Mouse (Mus musculus) MEL (cell line): ENCODE data around the gene Gaa. TPM values are rescaled to one million over a fixed set of nuclear protein-coding genes. Genes with fewer than 3 reads are reported as not detected.

Source experiments
- DNase-seq: peaks from one replicate; pipeline ENCODE4 v3.0.0; 2011; ENCODE audit warnings: low read depth, low spot score
- H3K27ac ChIP-seq: 2 replicates; pipeline ENCODE4 v1.5.1; 2012; ENCODE audit warnings: low read depth, mild to moderate bottlenecking, control low read depth, low read length, moderate library complexity; ENCODE audit not compliant: control insufficient read depth
- H3K27me3 ChIP-seq, 2 experiments: fragments of 150-350 bp in 1 of 2; sonication (generic) in 1 of 2; 2 replicates each; pipeline ENCODE4 v1.6.1; 2012; ENCODE audit warnings: low read length in 2 of 2, mild to moderate bottlenecking in 2 of 2, improper control_type of control experiment in 1 of 2, moderate library complexity in 1 of 2; ENCODE audit not compliant: insufficient read depth in 2 of 2, control insufficient read depth in 1 of 2
- H3K36me3 ChIP-seq, 2 experiments: 2 replicates each; pipeline ENCODE4 v1.6.1; 2012 to 2014; ENCODE audit warnings: low read length in 2 of 2, improper control_type of control experiment in 1 of 2, inconsistent platforms in 1 of 2, mild to moderate bottlenecking in 1 of 2; ENCODE audit not compliant: insufficient read depth in 2 of 2, control insufficient read depth in 1 of 2
- H3K4me1 ChIP-seq, 2 experiments: fragments of 150-350 bp in 1 of 2; sonication (generic) in 1 of 2; 2 replicates each; pipeline ENCODE4 v1.6.1; 2012; ENCODE audit warnings: low read length in 2 of 2, improper control_type of control experiment in 1 of 2, mild to moderate bottlenecking in 1 of 2; ENCODE audit not compliant: insufficient read depth in 2 of 2, control insufficient read depth in 1 of 2
- H3K4me3 ChIP-seq, 2 experiments: fragments of 150-350 bp in 1 of 2; sonication (generic) in 1 of 2; 2 replicates each; pipeline ENCODE4 v1.5.1; 2012; ENCODE audit warnings: low read depth in 2 of 2, low read length in 2 of 2, mild to moderate bottlenecking in 2 of 2, moderate library complexity in 2 of 2, control low read depth in 1 of 2, improper control_type of control experiment in 1 of 2; ENCODE audit not compliant: control insufficient read depth in 1 of 2, insufficient read depth in 1 of 2
- H3K79me2 ChIP-seq: 2 replicates; pipeline ENCODE4 v1.6.1; 2012; ENCODE audit warnings: mild to moderate bottlenecking, low read length, moderate library complexity; ENCODE audit not compliant: control insufficient read depth, poor library complexity, insufficient read depth
- H3K9ac ChIP-seq: 2 replicates; pipeline ENCODE4 v1.6.1; 2012; ENCODE audit warnings: low read depth, mild to moderate bottlenecking, control low read depth, low read length, moderate library complexity; ENCODE audit not compliant: control insufficient read depth, poor library complexity, severe bottlenecking
- H3K9me3 ChIP-seq: fragments of 150-350 bp; sonication (generic); replicated peaks from 2 replicates; pipeline ENCODE4 v1.6.1; 2012; ENCODE audit warnings: mild to moderate bottlenecking, low read length, improper control_type of control experiment, moderate library complexity; ENCODE audit not compliant: insufficient read depth
- CHD1 ChIP-seq: IDR thresholded peaks from 2 replicates; pipeline ENCODE4 v1.6.1; 2012; ENCODE audit warnings: low read depth, mild to moderate bottlenecking, inconsistent platforms, low read length, improper control_type of control experiment
- CHD2 ChIP-seq: IDR thresholded peaks from 2 replicates; pipeline ENCODE4 v1.6.1; 2011; ENCODE audit warnings: low read length, improper control_type of control experiment
- CTCF ChIP-seq, 3 experiments: IDR thresholded peaks in 2 of 3; conservative IDR thresholded peaks in 1 of 3; 2 replicates each; pipeline ENCODE4 v1.5.1; 2011 to 2012; ENCODE audit warnings: low read length in 3 of 3, low read depth in 2 of 3, mild to moderate bottlenecking in 2 of 3, improper control_type of control experiment in 1 of 3, inconsistent platforms in 1 of 3, mixed read lengths in 1 of 3, moderate library complexity in 1 of 3; ENCODE audit not compliant: control insufficient read depth in 1 of 3, insufficient read depth in 1 of 3, poor library complexity in 1 of 3, severe bottlenecking in 1 of 3
- GATA1 ChIP-seq: IDR thresholded peaks from 2 replicates; pipeline ENCODE4 v1.6.1; 2011; ENCODE audit warnings: low read depth, low read length, improper control_type of control experiment
- HCFC1 ChIP-seq: IDR thresholded peaks from 2 replicates; pipeline ENCODE4 v1.6.1; 2012; ENCODE audit warnings: low read depth, mild to moderate bottlenecking, inconsistent platforms, low read length, improper control_type of control experiment, moderate library complexity
- MAX ChIP-seq: IDR thresholded peaks from 2 replicates; pipeline ENCODE4 v1.6.1; 2011; ENCODE audit warnings: low read length, improper control_type of control experiment
- MYB ChIP-seq: IDR thresholded peaks from 2 replicates; pipeline ENCODE4 v1.6.1; 2011; ENCODE audit warnings: mild to moderate bottlenecking, low read depth, low read length, improper control_type of control experiment
- MYC ChIP-seq: IDR thresholded peaks from 2 replicates; pipeline ENCODE4 v1.6.1; 2011; ENCODE audit warnings: low read depth, mild to moderate bottlenecking, low read length, improper control_type of control experiment, moderate library complexity
- NRF1 ChIP-seq: IDR thresholded peaks from 2 replicates; pipeline ENCODE4 v1.6.1; 2014; ENCODE audit warnings: low read depth, mild to moderate bottlenecking, inconsistent platforms, low read length, improper control_type of control experiment, moderate library complexity; ENCODE audit not compliant: poor library complexity, insufficient read depth, severe bottlenecking
- POLR2AphosphoS2 ChIP-seq: IDR thresholded peaks from 2 replicates; pipeline ENCODE4 v1.6.1; 2011; ENCODE audit warnings: low read length, improper control_type of control experiment
- RCOR1 ChIP-seq: IDR thresholded peaks from 2 replicates; pipeline ENCODE4 v1.6.1; 2012; ENCODE audit warnings: low read depth, mild to moderate bottlenecking, inconsistent platforms, low read length, improper control_type of control experiment
- SIN3A ChIP-seq: IDR thresholded peaks from 2 replicates; pipeline ENCODE4 v1.6.1; 2012; ENCODE audit warnings: low read length, improper control_type of control experiment, inconsistent platforms
- TBP ChIP-seq: IDR thresholded peaks from 2 replicates; pipeline ENCODE4 v1.8.0; 2011; ENCODE audit warnings: low read depth, low read length, improper control_type of control experiment
- TCF12 ChIP-seq: IDR thresholded peaks from 2 replicates; pipeline ENCODE4 v1.6.1; 2014; ENCODE audit warnings: low read depth, mild to moderate bottlenecking, inconsistent platforms, low read length, improper control_type of control experiment, moderate library complexity
- UBTF ChIP-seq: IDR thresholded peaks from 2 replicates; pipeline ENCODE4 v1.6.1; 2012; ENCODE audit warnings: low read depth, mild to moderate bottlenecking, inconsistent platforms, low read length, improper control_type of control experiment, moderate library complexity, borderline replicate concordance; ENCODE audit not compliant: insufficient read depth
- USF1 ChIP-seq: IDR thresholded peaks from 2 replicates; pipeline ENCODE4 v1.6.1; 2014; ENCODE audit warnings: low read depth, mild to moderate bottlenecking, inconsistent platforms, low read length, improper control_type of control experiment, moderate library complexity
- USF2 ChIP-seq, 2 experiments: IDR thresholded peaks; 2 replicates each; pipeline ENCODE4 v1.6.1; 2011 to 2012; ENCODE audit warnings: improper control_type of control experiment in 2 of 2, low read length in 2 of 2, borderline replicate concordance in 1 of 2, inconsistent platforms in 1 of 2, low read depth in 1 of 2, mild to moderate bottlenecking in 1 of 2; ENCODE audit not compliant: insufficient read depth in 1 of 2
- ZMIZ1 ChIP-seq: IDR thresholded peaks from 2 replicates; pipeline ENCODE4 v1.6.1; 2012; ENCODE audit warnings: low read depth, mild to moderate bottlenecking, inconsistent platforms, low read length, improper control_type of control experiment, moderate library complexity
- ZNF384 ChIP-seq: IDR thresholded peaks from 2 replicates; pipeline ENCODE4 v1.6.1; 2012; ENCODE audit warnings: low read depth, mild to moderate bottlenecking, inconsistent platforms, low read length, improper control_type of control experiment
- polyA plus RNA-seq, 2 experiments: library from polyadenylated mRNA; stranded (reverse) in 1 of 2; unstranded in 1 of 2; fragments of >175 nt in 1 of 2; fragments of >200 nt in 1 of 2; gene quantifications; 2 replicates each; pipeline versions ENCODE4 v1.2.1 to v1.2.4; 2012; ENCODE audit warnings: low replicate concordance in 2 of 2, low read depth in 1 of 2; ENCODE audit not compliant: insufficient read length in 2 of 2, insufficient read depth in 1 of 2, missing spikeins in 1 of 2
- total RNA-seq: library from RNA; depleted of rRNA; stranded (reverse); fragments of 300-350 nt; gene quantifications from 2 replicates; pipeline ENCODE4 v1.2.3, GENCODE M21; 2012

Gaa gene
- total and polyA plus RNA-seq, 3 experiments, result 54.1 to 85.6 TPM; not detected in 1

- TF ChIP-seq CTCF (IDR thresholded peaks at IDR 0.05 in 2 of 3, conservative IDR thresholded peaks at IDR 0.05 in 1 of 3; ENCODE audit: control insufficient read depth in 1 of 3, insufficient read depth in 1 of 3, low read depth in 2 of 3, low read length in 3 of 3, poor library complexity in 1 of 3, severe bottlenecking in 1 of 3) (peak; percentile 93 to 99 (median 99)), USF2 (IDR thresholded peaks at IDR 0.05; ENCODE audit: borderline replicate concordance in 1 of 2, insufficient read depth in 1 of 2, low read depth in 1 of 2, low read length in 2 of 2) (peak; percentile 86 to 93), RCOR1 (peak; percentile 23; the same call in 1 of the 2 replicates), USF1 (peak; percentile 98)
These were observed at the start of gene Gaa (continued) for GRCm38 (mm10) chr11:119267768-119268556.

GRCm38 (mm10) chr11:119219816-119220465 lies 47.7 kb upstream of the Gaa start:
- Histone ChIP-seq H3K9ac (no peak overlapping the region), H3K27ac (no peak overlapping the region), H3K79me2 (no peaks in the 10 kb centered on the region; the same call in 1 of the 2 replicates), H3K36me3 (peaks cover 0 to 4% of the 10 kb centered on the region in 2 experiments; a peak in 3 of 4 replicates), H3K4me1 (peaks cover 5 to 13% of the 10 kb centered on the region in 2 experiments), H3K9me3 (no peaks in the 10 kb centered on the region), H3K27me3 (no peaks in the 10 kb centered on the region), H3K4me3 (no peak overlapping the region)
- DNase-seq, result no peak
- TF ChIP-seq UBTF (no peak), MYB (no peak), TBP (no peak), POLR2AphosphoS2 (no peak), HCFC1 (no peak), USF2 (IDR thresholded peaks at IDR 0.05; ENCODE audit: borderline replicate concordance in 1 of 2, insufficient read depth in 1 of 2, low read depth in 1 of 2, low read length in 2 of 2) (no peak), ZMIZ1 (no peak), ZNF384 (no peak)

DNA sequence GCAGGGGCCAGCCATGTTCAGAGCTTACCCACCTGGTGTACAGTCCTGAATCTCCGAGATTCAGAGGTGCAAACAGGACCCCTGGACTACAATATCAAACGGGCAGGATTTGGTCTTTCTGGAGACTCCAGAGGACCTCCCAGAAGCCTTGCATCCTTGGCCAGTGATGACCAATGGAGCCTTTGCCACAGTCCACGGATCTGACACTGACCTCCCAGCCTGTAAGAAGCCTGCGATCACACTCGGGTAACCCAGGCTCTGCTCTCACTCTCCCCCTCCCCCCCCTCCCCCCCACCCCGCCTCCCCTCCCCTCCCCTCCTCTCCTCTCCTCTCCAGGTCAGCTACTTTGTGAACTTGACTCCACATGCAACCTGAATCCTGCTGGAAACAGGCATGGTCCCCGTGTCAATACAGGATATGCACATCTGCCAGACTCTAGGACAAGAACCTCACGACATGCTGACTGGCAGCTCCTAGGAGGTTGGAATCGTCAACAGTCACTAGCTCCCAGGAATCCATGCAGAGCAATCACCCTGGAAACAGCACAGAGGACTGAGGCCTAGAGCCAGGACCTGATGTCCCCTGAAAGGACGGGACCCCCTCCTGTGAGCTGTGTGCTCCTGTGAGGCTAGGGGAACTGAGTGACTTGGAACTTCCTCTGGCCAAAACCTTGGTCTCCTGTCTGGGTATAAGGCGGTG lies 45.7 kb upstream of the Gaa start:
- Histone ChIP-seq H3K27me3 (no peaks in the 10 kb centered on the region), H3K36me3 (peaks cover 0 to 2% of the 10 kb centered on the region in 2 experiments; a peak in 2 of 4 replicates), H3K4me1 (peaks cover 0 to 3% of the 10 kb centered on the region in 2 experiments; a peak in 2 of 4 replicates), H3K27ac (no peak overlapping the region), H3K79me2 (no peaks in the 10 kb centered on the region; the same call in 1 of the 2 replicates), H3K9ac (no peak overlapping the region), H3K4me3 (no peak overlapping the region)
- no peak for DNase-seq
- TF ChIP-seq ZMIZ1 (no peak), CHD1 (no peak), NRF1 (no peak), MAX (no peak), TCF12 (no peak), CTCF (IDR thresholded peaks at IDR 0.05 in 2 of 3, conservative IDR thresholded peaks at IDR 0.05 in 1 of 3; ENCODE audit: control insufficient read depth in 1 of 3, insufficient read depth in 1 of 3, low read depth in 2 of 3, low read length in 3 of 3, poor library complexity in 1 of 3, severe bottlenecking in 1 of 3) (no peak), USF1 (no peak), SIN3A (no peak), GATA1 (no peak), CHD2 (no peak), MYC (no peak)
- TF ChIP-seq, all 39 proteins: peak for 0
- H3K9me3 ChIP-seq, result no peaks in the 10 kb centered on the region
